Mouse (Mus musculus) liver, embryonic 14.5 days (tissue): ENCODE data around the gene Oat.

Experiments
- CTCF ChIP-seq: IDR thresholded peaks from 2 replicates; pipeline ENCODE4 v1.5.1; 2016; ENCODE audit warnings: antibody characterized with exemption, low read depth, control low read depth
- EP300 ChIP-seq: IDR thresholded peaks from 2 replicates; pipeline ENCODE4 v1.6.1; 2016; ENCODE audit warnings: antibody characterized with exemption, low read depth

GRCm38 (mm10) chr7:132617021-132617564 lies 40.9 kb upstream of the Oat start:
- TF ChIP-seq CTCF (no peak), EP300 (no peak)
